Mouse (Mus musculus): Measurements from ENCODE around the gene Nup37.
A peak's percentile ranks its signal among the peaks of the same experiment; 100 is the strongest.

Nup37 gene

DNA sequence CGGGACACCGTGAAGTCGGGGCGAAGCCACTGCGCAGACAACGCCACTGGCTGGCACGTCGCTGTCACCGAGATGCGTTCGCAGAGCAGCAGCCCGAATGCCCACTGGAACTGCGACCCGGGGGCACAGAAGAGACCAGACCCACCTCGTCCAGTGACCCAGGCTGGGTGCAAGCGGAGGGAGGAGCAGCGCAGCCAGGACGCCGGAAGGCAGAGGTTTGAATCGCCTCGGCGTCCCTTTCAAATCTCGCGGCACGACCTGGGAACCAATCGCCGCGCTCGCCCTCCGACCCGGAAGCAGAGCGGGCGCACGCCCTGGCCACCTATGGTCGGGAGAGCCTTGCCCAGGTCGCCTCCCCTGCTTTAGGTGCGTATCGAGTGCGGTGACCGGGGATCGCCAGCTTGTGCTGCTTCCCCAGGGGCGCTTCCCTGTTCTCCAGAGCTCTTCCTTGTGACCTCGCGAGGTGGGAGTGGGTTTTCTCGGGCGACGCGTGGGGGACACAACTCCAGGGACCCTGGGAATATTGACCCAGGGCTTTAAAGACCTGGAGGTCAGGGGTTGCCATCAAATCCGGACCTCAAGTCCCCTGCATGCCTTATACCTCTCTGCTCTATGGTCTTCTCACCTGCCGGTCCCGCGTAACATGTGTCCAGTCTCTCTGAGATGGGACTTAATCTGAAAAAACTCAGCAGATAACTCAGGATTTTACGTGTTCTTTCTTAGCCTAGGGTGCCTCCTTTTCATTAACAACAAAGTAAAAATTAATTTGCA, at the start of gene Nup37, which contains the start of gene Parpbp:
TSS of gene Nup37 (plus strand) at position 286 of the 771 bp plus-strand sequence.
TSS of gene Parpbp (minus strand) at position 235 of the 771 bp plus-strand sequence.
- peak; percentile 83 for DNase-seq

DNA sequence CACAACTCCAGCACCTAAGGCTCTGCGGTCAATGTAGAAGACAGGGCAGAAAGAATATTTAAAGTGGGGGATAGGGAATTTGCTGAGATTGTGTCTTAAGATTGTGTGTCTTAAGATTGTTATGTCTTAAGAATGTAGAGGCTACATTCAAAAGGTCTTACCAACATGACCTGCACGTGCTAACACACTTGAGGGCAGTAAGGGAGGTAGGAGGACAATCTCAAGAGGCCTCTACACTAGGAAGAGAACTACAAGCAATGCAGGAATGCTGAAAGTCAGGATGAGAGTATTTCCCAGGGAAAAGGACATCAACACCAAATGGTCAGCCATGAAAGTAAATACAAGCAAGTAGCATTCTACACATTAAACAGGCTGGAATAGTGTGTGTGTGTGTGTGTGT, 40.6 kb upstream of the Nup37 start:
- DNase-seq, result no peak

DNA sequence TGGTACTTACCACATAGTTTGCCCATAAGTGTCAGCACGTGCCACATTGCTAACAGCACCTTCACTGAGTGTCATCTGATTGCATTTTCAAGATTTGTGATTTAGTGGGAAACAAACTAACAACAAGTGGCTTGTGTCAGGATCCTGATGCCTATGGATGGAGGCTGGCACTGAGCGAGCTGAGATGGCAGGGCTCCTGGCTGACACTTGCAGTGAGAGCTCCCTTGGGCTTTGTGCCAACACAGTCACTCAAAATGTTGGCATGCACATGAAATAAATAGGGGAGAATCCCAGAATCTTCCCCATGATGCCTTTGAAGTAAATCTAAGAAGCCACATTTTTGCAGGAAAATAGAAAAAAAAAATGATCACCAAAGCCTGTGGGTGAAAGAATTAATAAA, 33.5 kb upstream of the Nup37 start:
- no peak for DNase-seq

DNA sequence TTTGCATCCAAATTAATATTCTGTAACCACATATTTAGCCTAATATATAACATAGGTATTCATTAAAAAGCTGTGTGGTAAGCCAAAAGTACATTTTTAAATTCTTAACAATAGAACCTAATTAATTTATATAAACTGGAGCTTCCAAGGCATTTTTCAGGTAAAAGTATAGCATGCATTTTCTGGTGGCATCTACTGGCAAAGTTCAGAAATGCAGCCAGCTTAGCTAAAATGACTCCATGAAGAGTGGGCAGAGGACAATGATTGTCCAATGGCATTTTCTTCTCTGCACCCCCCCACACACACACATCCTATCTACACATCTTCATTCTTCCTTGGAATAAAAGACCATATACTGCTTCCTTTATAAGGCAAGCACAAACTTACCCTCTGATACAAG, 27.1 kb upstream of the Nup37 start:
- no peak for DNase-seq

DNA sequence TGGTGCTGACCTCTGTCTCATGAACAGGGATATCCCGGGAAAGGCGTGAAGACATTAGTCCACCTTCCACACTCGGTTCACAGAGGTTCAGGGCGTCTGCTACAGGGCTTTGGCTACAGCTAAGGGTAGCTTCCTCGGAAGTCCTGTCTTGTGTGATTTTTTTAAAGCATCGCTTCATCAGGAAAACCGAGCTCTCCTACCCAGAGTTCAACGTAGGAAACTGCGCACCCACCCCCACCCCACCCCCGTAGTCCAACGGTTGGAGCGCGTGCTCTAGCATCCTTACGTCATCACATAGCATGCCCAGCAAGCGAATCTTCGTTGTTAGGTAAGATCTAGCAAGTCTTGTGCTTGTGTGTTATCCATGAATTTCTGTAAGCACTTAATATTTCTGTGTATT, 11.2 kb upstream of the Nup37 start:
- DNase-seq, result no peak

DNA sequence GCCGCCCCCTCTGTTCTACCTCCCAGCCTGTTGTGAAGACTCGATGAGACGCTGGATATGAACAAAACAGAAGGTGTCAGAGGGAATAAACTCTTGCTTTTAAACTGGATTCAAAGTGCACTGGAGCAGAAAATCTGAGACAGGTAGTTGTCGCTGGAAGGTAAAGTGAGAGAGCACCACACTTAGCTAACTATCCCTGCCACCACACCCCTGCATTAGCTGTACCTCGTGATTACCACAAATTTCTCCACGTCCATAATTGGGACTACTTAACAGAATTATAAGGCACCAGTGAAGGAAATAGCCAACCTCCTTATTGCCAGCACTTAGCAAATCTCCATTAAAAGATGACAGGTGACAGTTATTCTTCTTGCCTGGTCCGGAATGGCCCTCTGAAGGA, 605 bp upstream of the Nup37 start:
- DNase-seq, result no peak

DNA sequence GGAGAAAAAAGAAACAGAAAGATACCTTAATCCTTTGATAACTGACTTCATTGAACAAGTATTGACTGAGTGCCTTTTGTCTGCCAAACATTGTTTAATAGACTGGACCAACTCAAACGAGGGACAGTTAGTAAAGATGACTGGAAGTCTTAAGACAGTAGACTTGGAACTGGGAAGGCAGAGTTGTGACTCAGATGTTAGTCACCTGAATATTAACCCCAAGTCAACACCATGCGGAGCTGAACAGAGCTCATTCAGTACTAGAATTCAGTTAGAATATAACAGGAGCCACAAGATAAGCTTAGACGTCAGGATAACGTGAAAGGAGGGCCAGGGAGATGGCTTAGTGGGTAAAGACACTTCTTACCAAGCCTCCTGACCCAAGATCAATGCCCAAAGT, 3.6 kb downstream of the Nup37 start:
- DNase-seq, result no peak

DNA sequence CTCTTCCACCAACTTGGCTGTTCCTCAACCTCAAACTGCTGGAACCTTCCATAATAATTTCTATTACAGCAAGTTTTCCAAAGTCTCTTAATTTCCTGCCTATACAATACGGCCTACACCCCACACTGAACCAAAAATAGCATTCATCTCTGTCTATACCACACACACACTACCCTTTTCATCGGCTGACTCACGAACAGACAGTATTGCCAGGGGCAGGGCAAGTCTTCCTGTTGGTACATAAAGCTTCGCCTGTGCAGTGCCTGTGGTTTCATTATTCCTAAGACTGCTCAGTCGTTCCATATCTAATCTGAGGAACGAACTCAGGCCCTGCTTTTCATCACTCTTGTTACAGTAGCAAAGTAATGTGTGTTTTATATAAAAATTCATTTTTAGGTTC, 4.9 kb downstream of the Nup37 start:
- DNase-seq, result no peak

DNA sequence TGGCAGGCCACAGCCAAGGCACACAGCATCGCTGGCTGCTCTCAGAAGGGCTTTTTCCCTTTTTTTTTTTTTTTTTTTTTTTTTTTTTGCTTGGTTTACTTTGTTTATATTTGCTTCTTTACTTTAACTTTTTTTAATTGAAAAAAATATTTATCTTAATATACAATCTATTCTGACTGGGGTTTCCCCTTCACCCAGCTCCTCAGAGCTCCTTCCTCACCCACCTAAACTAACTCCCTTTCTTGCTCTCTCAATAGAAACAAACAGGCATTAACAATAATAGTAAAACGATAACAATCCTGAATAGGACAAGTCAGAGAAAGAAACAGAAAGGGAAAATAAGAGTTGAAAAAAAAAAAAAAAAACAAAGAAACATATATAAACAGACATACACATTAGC, 15.3 kb downstream of the Nup37 start:
- DNase-seq, result no peak

DNA sequence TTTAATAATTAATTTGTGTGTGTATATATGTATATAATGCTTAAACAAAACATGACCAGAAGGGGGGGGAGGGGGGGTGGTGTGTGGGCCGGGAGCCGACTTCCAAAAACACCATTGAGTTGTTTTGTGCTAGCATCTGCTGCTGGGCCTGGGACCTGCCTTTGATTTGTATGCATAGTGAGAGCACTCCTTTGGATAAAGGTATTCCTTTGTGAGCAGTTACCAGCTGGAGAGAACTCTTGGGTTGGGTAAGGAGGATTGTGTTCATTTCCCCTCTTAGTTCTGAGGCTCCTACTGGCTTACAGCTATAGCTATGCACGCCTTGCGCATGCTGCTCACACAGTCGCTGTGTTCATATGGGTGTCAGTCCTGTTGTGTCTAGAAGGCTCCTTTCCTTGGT, 15.9 kb downstream of the Nup37 start:
- DNase-seq, result no peak

DNA sequence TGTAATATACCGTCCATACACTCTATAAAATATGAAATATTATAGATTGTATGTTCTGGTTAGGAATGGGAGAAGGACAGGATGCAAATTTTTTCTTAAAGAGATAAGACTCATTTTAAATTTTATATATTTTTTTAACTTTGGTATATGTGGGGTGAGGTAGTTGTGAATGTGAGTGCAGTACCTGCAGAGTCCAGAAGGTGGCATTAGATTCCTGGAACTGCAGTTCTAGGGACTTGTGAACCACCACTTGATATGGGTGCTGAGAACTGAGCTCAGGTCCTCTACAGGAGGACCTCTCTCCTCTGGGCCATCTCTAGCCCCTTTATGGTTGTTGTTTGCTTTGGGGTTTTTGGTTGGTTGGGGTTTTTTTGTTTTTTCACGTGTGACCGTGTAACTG, 19.4 kb downstream of the Nup37 start:
- no peak for DNase-seq

DNA sequence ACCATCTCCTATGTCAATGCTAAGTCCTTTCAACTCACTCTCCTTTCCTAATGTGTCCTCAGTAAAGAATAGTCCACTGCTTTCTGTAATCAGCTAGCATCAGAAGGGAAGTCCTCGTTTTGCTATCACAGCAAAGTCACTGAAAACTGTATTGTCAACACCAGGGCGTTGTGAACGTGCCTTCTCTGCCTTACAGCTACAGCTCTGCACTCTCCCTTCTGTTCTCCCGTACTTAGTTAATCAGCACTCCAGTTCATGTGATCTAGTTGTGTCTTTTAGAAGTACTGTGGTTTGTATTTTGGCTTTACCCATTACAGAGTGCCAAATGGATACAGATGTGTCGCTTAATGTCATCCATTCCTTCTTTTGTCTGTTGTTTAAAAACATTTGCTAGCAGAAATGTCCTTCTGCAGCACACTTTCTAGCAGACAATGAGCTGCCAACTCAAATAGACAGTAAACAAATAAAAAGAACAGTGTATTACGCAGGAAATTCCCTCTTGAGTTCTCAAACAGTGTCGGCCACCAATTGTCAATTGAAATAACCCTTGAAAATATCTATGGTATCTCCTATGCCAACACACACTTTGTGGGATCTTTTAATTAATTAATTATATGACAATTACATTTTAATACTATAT, 20.8 kb downstream of the Nup37 start:
- no peak for DNase-seq

DNA sequence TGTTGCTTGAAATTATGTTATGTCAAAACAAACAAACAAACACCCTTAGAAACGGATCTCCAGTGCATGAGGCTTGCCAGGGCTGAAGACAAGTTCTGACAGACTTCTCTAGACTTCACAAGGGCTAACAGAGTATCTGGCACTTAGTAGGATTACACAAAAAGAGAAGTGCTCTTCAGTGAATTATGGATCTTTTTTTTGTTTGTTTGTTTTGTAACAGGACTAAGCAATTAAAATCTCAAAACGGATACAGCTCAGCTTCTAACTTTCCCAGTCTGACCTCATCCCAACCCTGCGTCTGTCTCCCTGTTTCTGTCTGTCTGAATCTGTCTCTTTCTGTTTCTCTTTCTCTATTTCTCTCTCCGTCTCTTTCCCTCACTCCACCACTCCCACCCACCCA, 53.7 kb downstream of the Nup37 start:
- DNase-seq, result no peak

DNA sequence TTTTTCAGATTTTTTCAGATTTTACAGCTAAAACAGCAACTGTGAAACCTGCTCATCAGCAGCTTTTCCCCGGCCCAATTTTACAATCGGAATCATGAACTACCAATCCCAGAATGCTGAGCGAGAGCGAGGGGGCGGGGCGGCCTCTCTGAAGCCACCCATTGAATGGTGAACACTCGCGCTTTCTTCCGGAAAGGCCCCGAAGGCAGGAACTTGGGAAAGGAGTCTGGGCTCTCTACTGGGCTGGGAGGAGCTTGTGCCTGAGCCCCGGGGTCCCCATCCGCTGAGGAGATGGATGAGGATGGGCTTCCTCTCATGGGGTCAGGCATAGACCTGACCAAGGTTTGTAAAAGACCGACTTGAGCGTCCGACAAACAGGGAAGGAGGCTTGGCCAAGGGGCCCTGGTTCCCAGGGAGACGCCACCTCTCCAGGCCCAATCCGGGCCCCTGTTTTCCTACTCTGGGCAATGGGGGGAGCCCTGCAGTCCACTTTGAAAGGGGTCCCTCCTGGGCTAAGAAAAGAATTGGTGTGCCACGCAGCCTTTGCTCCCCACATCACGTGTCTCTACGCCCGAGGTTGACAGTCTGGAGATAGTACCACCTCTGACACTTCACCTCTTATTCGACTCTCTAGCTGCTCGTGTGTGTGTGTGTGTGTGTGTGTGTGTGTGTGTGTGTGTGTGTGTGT, 54.3 kb downstream of the Nup37 start, which contains the start of gene Washc3:
TSS of gene Washc3 (plus strand) at position 143 of the 688 bp plus-strand sequence.
- DNase-seq, result peak; percentile 87

DNA sequence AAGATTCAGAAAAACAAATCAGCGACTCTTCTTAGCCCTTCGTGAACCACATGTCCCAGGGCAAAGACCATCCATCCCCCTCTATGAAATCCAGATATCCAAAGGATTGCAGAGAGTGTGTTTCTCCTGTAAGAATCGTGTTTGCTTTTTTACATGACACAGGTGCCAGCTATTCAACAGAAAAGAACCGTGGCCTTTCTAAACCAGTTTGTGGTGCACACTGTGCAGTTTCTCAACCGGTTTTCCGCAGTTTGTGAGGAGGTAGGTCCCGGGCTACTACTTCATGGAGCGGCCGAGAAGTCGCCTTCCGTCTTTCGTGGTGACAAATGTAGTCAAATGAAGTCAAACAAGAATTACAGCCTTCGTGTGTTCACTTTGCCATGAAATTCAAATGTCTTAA, 54.9 kb downstream of the Nup37 start:
- no peak for DNase-seq

DNA sequence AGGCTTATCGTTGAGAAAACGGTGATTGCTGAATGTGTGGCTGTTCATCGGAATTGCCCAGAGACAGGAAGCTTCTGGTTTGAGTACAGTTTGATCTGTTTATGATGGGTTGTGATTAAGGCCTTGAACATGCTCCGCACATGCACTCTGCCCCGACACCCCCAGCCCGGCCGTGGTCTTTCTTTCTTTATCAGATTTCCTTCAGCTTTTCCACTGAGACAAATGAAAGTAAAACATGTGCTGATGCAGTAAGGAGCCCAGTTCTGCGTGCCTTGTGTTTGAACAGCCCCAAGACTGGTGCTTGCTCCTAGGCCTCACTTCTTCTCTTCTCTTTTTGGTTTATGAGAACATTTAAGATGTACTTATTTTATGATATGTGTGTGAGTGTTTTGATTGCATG, 55.8 kb downstream of the Nup37 start:
- no peak for DNase-seq

DNA sequence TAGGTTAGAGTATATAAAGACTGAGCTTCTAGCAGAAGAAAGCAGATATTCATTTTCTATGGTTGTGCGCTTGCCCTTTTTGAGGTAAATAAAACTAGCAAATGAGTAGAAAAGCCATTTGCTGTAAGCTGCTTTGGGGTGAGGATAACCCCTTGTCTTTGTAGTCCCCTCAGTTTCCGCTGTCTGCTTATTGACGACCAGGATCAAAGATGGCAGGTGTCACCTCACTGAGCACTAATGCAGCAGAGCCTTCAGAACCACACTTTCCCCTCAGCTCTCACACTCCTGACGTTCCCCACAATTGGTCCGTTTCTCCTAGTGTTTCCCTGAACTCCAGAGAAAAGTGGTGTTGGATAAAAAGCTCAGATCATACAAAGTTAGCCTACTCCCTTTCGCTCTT, 56.4 kb downstream of the Nup37 start:
- no peak for DNase-seq

DNA sequence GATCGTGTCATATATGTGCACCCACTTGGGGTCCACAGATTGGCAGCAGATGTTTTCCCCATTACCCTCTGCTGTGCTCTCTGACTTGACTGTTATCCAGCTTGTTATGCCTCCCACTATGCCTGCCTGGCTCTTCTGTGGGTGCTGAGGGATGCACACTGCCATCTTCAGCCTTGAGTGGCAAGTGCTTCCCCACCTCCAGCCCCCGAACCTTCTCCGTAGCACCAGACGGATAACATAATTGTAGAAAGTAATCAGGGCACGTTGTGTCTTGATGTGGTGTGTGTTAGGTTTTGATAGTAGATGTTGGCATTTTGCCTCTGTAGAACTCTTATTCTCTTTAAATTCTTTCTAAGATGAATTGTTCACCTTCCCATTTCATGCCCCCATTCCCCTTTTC, 65.9 kb downstream of the Nup37 start:
- no peak for DNase-seq

DNA sequence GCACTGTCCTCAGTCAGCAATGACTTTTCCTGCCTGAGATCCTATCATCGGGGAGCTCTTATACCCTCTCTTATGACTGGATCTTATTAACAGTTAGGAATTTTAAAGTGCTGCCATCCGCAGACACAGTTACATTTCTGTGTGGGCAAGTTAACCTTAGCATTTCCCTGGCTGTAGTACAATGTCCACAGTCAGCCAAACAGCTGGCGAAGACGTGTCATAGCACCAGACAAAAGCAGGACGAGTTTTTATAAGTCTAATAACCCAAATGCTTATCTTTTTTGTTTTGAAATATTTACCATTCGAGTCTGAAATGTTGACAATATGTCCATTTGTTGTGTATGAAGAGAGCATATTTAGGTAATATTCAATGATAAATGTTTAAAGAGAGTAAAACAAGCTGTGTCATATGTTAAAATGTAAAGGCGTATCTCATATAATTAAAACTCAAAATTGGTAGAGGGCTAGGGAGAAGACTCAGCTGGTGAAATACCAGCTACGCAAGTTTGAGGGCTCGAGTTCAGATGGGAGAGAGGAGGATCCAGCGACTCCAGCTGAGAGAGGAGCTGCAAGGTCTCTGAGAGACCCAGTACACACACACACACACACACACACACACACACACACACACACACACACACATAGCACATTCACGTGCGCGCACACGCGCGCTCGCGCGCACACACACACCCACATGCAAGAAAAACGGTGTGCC, 68.2 kb downstream of the Nup37 start:
- DNase-seq, result no peak

DNA sequence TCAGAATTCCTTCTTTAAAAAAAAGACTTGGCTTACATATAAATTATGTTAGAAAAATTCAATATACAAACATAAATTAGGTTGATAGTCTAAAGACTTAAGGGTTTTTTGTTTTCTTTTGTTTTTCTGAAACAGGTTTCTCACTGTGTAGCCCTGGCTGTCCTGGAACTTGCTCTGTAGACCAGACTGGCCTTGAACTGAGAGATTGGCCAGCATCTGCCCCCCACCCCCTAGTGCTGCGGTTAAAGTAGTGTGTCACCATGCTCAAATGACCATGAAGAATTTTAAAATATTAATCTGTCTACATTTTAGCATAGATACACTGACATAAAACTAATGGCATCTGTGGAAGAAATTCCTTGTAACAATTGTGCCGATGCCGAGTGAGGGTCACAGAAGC, 71.4 kb downstream of the Nup37 start:
- DNase-seq, result no peak

DNA sequence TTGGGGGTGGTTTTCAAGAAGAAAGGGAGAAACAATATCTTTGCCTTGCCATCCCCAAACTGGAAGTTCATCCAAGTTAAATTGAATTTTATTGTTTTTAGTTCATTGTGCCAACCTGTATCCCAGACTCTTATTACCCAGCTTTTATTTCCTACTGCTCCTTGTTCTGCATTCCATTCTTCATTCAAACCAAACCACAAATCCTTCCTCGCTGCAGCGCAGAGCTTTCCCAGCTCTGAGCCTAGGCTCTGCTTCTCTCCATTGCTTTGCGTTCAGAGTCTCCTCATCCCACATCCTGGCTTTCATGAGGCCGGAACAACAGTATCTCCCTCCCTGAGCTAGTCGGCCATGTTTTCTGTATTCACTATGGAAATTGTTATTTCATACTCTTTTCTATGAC, 74.9 kb downstream of the Nup37 start:
- DNase-seq, result no peak

DNA sequence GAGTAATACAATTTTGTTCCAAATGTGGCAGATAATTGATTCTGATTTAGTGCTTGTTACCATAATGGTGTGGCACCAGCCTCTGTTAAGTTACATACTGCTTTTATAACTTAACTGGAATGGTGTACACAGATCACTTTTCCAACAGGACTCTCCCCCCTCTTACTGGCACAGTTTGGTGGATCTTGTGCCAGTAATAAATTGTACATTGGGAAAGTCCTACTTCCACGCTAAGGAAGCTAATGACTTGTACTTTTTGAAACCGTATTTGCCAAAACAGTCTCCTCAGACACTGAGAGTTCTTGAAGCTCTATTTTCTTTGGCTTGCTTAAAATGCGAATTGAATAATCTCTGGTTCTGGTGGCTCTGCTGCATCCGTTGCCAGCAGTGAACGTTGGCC, 78.6 kb downstream of the Nup37 start:
- no peak for DNase-seq

DNA sequence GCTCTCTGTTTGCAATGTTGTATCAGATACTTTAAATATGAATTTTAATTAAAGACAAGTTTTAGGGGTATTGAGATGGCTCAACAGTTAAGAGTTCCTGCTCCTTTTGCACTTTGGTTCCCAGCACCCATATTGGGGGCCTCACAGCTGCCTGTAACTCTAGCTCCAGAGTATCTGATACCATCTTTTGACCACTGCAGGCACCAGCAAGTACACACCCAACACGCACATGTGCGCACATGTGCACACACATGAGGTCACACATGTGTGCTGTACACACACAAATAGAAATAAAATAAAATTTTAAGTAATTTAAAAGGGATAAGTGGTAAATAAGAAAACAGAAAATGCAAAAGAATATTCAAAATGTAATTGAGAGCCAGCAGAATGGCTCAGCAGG, 81.2 kb downstream of the Nup37 start:
- no peak for DNase-seq
